Mouse (Mus musculus) MEL (cell line): Measurements from ENCODE around the gene 1700069L16Rik. TPM values are rescaled to one million over a fixed set of nuclear protein-coding genes. Genes with fewer than 3 reads are reported as not detected.

Experiments used
- DNase-seq: peaks from one replicate; pipeline ENCODE4 v3.0.0; 2011; ENCODE audit warnings: low read depth, low spot score
- H3K27ac ChIP-seq: 2 replicates; pipeline ENCODE4 v1.5.1; 2012; ENCODE audit warnings: low read depth, mild to moderate bottlenecking, control low read depth, low read length, moderate library complexity; ENCODE audit not compliant: control insufficient read depth
- H3K27me3 ChIP-seq, 2 experiments: fragments of 150-350 bp in 1 of 2; sonication (generic) in 1 of 2; 2 replicates each; pipeline ENCODE4 v1.6.1; 2012; ENCODE audit warnings: low read length in 2 of 2, mild to moderate bottlenecking in 2 of 2, improper control_type of control experiment in 1 of 2, moderate library complexity in 1 of 2; ENCODE audit not compliant: insufficient read depth in 2 of 2, control insufficient read depth in 1 of 2
- H3K36me3 ChIP-seq, 2 experiments: 2 replicates each; pipeline ENCODE4 v1.6.1; 2012 to 2014; ENCODE audit warnings: low read length in 2 of 2, improper control_type of control experiment in 1 of 2, inconsistent platforms in 1 of 2, mild to moderate bottlenecking in 1 of 2; ENCODE audit not compliant: insufficient read depth in 2 of 2, control insufficient read depth in 1 of 2
- H3K4me1 ChIP-seq, 2 experiments: fragments of 150-350 bp in 1 of 2; sonication (generic) in 1 of 2; 2 replicates each; pipeline ENCODE4 v1.6.1; 2012; ENCODE audit warnings: low read length in 2 of 2, improper control_type of control experiment in 1 of 2, mild to moderate bottlenecking in 1 of 2; ENCODE audit not compliant: insufficient read depth in 2 of 2, control insufficient read depth in 1 of 2
- H3K4me3 ChIP-seq, 2 experiments: fragments of 150-350 bp in 1 of 2; sonication (generic) in 1 of 2; 2 replicates each; pipeline ENCODE4 v1.5.1; 2012; ENCODE audit warnings: low read depth in 2 of 2, low read length in 2 of 2, mild to moderate bottlenecking in 2 of 2, moderate library complexity in 2 of 2, control low read depth in 1 of 2, improper control_type of control experiment in 1 of 2; ENCODE audit not compliant: control insufficient read depth in 1 of 2, insufficient read depth in 1 of 2
- H3K79me2 ChIP-seq: 2 replicates; pipeline ENCODE4 v1.6.1; 2012; ENCODE audit warnings: mild to moderate bottlenecking, low read length, moderate library complexity; ENCODE audit not compliant: control insufficient read depth, poor library complexity, insufficient read depth
- H3K9ac ChIP-seq: 2 replicates; pipeline ENCODE4 v1.6.1; 2012; ENCODE audit warnings: low read depth, mild to moderate bottlenecking, control low read depth, low read length, moderate library complexity; ENCODE audit not compliant: control insufficient read depth, poor library complexity, severe bottlenecking
- H3K9me3 ChIP-seq: fragments of 150-350 bp; sonication (generic); replicated peaks from 2 replicates; pipeline ENCODE4 v1.6.1; 2012; ENCODE audit warnings: mild to moderate bottlenecking, low read length, improper control_type of control experiment, moderate library complexity; ENCODE audit not compliant: insufficient read depth
- BHLHE40 ChIP-seq: IDR thresholded peaks from 2 replicates; pipeline ENCODE4 v1.6.1; 2012; ENCODE audit warnings: low read depth, mild to moderate bottlenecking, inconsistent platforms, low read length, improper control_type of control experiment, borderline replicate concordance
- CHD1 ChIP-seq: IDR thresholded peaks from 2 replicates; pipeline ENCODE4 v1.6.1; 2012; ENCODE audit warnings: low read depth, mild to moderate bottlenecking, inconsistent platforms, low read length, improper control_type of control experiment
- E2F4 ChIP-seq: IDR thresholded peaks from 2 replicates; pipeline ENCODE4 v1.6.1; 2011; ENCODE audit warnings: low read depth, low read length, improper control_type of control experiment, borderline replicate concordance
- ELF1 ChIP-seq: IDR thresholded peaks from 2 replicates; pipeline ENCODE4 v1.6.1; 2014; ENCODE audit warnings: low read depth, mild to moderate bottlenecking, inconsistent platforms, low read length, improper control_type of control experiment, moderate library complexity
- EP300 ChIP-seq, 2 experiments: IDR thresholded peaks; 2 replicates each; pipeline ENCODE4 v1.6.1; 2011; ENCODE audit warnings: improper control_type of control experiment in 2 of 2, low read length in 2 of 2, low read depth in 1 of 2, mild to moderate bottlenecking in 1 of 2
- ETS1 ChIP-seq: IDR thresholded peaks from 2 replicates; pipeline ENCODE4 v1.6.1; 2012; ENCODE audit warnings: low read depth, mild to moderate bottlenecking, inconsistent platforms, low read length, improper control_type of control experiment, moderate library complexity
- GATA1 ChIP-seq: IDR thresholded peaks from 2 replicates; pipeline ENCODE4 v1.6.1; 2011; ENCODE audit warnings: low read depth, low read length, improper control_type of control experiment
- HCFC1 ChIP-seq: IDR thresholded peaks from 2 replicates; pipeline ENCODE4 v1.6.1; 2012; ENCODE audit warnings: low read depth, mild to moderate bottlenecking, inconsistent platforms, low read length, improper control_type of control experiment, moderate library complexity
- KAT2A ChIP-seq: conservative IDR thresholded peaks from 2 replicates; pipeline ENCODE4 v1.6.1; 2012; ENCODE audit warnings: low read depth, low read length, improper control_type of control experiment, inconsistent platforms
- MAZ ChIP-seq: IDR thresholded peaks from 2 replicates; pipeline ENCODE4 v1.6.1; 2012; ENCODE audit warnings: low read depth, mild to moderate bottlenecking, inconsistent platforms, low read length, improper control_type of control experiment
- MXI1 ChIP-seq: IDR thresholded peaks from 2 replicates; pipeline ENCODE4 v1.6.1; 2011; ENCODE audit warnings: mild to moderate bottlenecking, low read depth, low read length, improper control_type of control experiment
- MYB ChIP-seq: IDR thresholded peaks from 2 replicates; pipeline ENCODE4 v1.6.1; 2011; ENCODE audit warnings: mild to moderate bottlenecking, low read depth, low read length, improper control_type of control experiment
- MYC ChIP-seq: IDR thresholded peaks from 2 replicates; pipeline ENCODE4 v1.6.1; 2011; ENCODE audit warnings: low read depth, mild to moderate bottlenecking, low read length, improper control_type of control experiment, moderate library complexity
- POLR2AphosphoS5 ChIP-seq: IDR thresholded peaks from 2 replicates; pipeline ENCODE4 v1.6.1; 2012; ENCODE audit warnings: low read depth, borderline replicate concordance, mild to moderate bottlenecking, inconsistent platforms, low read length, moderate library complexity, mixed read lengths
- SIN3A ChIP-seq: IDR thresholded peaks from 2 replicates; pipeline ENCODE4 v1.6.1; 2012; ENCODE audit warnings: low read length, improper control_type of control experiment, inconsistent platforms
- SMC3 ChIP-seq: IDR thresholded peaks from 2 replicates; pipeline ENCODE4 v1.6.1; 2011; ENCODE audit warnings: low read depth, low read length, improper control_type of control experiment
- TAL1 ChIP-seq: IDR thresholded peaks from 2 replicates; pipeline ENCODE4 v1.6.1; 2012; ENCODE audit warnings: mild to moderate bottlenecking, inconsistent platforms, low read length, moderate library complexity, mixed read lengths
- TBP ChIP-seq: IDR thresholded peaks from 2 replicates; pipeline ENCODE4 v1.8.0; 2011; ENCODE audit warnings: low read depth, low read length, improper control_type of control experiment
- TCF12 ChIP-seq: IDR thresholded peaks from 2 replicates; pipeline ENCODE4 v1.6.1; 2014; ENCODE audit warnings: low read depth, mild to moderate bottlenecking, inconsistent platforms, low read length, improper control_type of control experiment, moderate library complexity
- USF1 ChIP-seq: IDR thresholded peaks from 2 replicates; pipeline ENCODE4 v1.6.1; 2014; ENCODE audit warnings: low read depth, mild to moderate bottlenecking, inconsistent platforms, low read length, improper control_type of control experiment, moderate library complexity
- ZMIZ1 ChIP-seq: IDR thresholded peaks from 2 replicates; pipeline ENCODE4 v1.6.1; 2012; ENCODE audit warnings: low read depth, mild to moderate bottlenecking, inconsistent platforms, low read length, improper control_type of control experiment, moderate library complexity
- polyA plus RNA-seq, 2 experiments: library from polyadenylated mRNA; stranded (reverse) in 1 of 2; unstranded in 1 of 2; fragments of >175 nt in 1 of 2; fragments of >200 nt in 1 of 2; gene quantifications; 2 replicates each; pipeline versions ENCODE4 v1.2.1 to v1.2.4; 2012; ENCODE audit warnings: low replicate concordance in 2 of 2, low read depth in 1 of 2; ENCODE audit not compliant: insufficient read length in 2 of 2, insufficient read depth in 1 of 2, missing spikeins in 1 of 2
- total RNA-seq: library from RNA; depleted of rRNA; stranded (reverse); fragments of 300-350 nt; gene quantifications from 2 replicates; pipeline ENCODE4 v1.2.3, GENCODE M21; 2012

Gene 1700069L16Rik
- total and polyA plus RNA-seq, 3 experiments, result not detected

DNA sequence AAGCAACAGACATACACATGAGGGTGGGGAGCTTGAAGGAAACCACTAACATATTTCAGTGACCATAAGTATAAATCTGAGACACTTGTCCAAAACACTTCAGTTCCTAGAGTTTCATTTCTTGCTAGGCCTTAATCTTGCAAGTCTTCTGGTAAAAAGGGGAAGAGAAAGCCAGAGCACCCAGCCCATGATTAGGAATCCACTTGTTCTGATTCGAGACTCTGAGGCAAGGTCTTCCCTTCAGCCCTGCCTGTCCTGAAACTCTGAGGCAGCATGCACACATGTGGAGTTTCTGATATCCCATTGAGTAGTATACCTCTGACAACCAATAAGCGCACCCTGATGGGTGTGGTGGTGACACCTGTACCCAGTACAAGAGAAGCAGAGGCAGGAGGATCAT, 37.0 kb upstream of the 1700069L16Rik start:
- Histone ChIP-seq H3K79me2 (peaks cover 23% of the 10 kb centered on the region), H3K27ac (no peak overlapping the region), H3K36me3 (peaks cover 0 to 10% of the 10 kb centered on the region in 2 experiments; a peak in 2 of 4 replicates), H3K4me1 (no peaks in the 10 kb centered on the region), H3K4me3 (no peak overlapping the region)
- no peak for DNase-seq
- TF ChIP-seq TAL1 (no peak), SMC3 (no peak), USF1 (no peak), KAT2A (no peak), E2F4 (no peak), ELF1 (no peak), TCF12 (no peak), MXI1 (no peak), ZMIZ1 (no peak), BHLHE40 (no peak), MYC (no peak), MYB (no peak), MAZ (no peak), HCFC1 (no peak), POLR2AphosphoS5 (no peak), EP300 (IDR thresholded peaks at IDR 0.05; ENCODE audit: low read depth in 1 of 2, low read length in 2 of 2) (no peak)
- TF ChIP-seq, all 39 proteins: peak for 0
- H3K9ac ChIP-seq, result no peak overlapping the region
- no peaks in the 10 kb centered on the region for H3K9me3 ChIP-seq
- no peaks in the 10 kb centered on the region for H3K27me3 ChIP-seq

DNA sequence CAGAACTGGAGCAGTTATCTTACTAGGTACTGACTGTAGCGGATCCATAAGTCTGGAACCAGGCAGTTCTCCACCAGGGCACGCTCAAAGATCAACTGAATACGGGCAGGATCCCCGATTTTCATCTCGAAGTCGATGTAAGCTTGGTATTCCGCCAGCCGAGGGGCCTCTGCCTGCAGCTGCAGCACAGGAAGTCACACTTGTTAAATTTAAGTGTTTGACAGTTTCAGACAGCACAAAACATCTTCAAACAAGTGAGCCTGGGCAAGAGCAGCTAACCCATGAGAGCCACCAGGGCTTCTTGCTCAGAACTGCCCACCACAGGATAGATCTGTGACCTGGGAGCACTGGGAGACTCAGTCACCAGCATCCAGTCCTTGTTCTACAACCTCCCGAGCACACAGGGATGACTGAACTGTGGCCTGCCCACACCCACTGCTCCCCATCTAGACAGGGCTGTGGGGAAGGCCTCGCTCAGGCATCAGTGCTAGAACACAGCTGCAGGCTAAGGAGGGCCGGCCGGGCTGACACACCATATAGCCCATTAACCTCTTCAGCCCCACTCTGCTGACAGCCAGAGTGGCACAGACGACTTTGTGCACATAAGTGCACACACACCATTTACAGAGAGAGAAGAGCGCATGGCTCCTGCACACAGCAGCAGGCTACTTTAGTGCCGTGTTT, 30.9 kb upstream of the 1700069L16Rik start:
- no peaks in the 10 kb centered on the region for H3K9me3 ChIP-seq
- H3K27ac ChIP-seq, result no peak overlapping the region
- H3K4me1 ChIP-seq, result no peaks in the 10 kb centered on the region
- no peak overlapping the region for H3K9ac ChIP-seq
- peaks cover 0 to 9% of the 10 kb centered on the region in 2 experiments; a peak in 2 of 4 replicates for H3K36me3 ChIP-seq
- H3K79me2 ChIP-seq, result no peaks in the 10 kb centered on the region
- H3K4me3 ChIP-seq, result no peak overlapping the region
- H3K27me3 ChIP-seq, result no peaks in the 10 kb centered on the region
- DNase-seq, result no peak
- TF ChIP-seq GATA1, result no peak
- no peak for TF ChIP-seq CHD1
- TF ChIP-seq TCF12, result no peak
- TF ChIP-seq POLR2AphosphoS5, result no peak
- TF ChIP-seq TBP, result no peak
- no peak for TF ChIP-seq MYB
- TF ChIP-seq MXI1, result no peak
- TF ChIP-seq SIN3A, result no peak
- TF ChIP-seq ETS1, result no peak
